Mouse (Mus musculus): Measurements from ENCODE around the gene Aldh1a3.

DNA sequence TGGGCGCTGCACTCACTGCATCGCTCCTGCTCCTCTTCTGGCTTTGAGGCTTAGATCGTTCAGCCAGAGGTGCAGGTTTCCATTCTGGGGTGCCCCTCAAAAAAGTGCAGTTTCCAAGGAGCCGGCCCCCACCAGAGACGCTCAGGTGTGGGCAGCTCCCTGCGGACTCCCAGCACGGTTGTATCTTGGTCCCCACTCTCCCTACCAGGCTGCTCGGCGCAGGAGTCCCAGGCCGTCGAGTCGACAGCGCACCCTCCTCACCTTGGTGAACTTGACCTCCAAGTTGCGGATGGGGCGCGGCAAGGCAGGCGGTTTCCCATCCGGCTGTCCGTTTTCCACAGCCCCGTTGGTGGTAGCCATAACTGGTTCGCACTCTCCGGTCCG is 272 bp downstream of the Aldh1a3 start:
- no peak for TF ChIP-seq EP300 (IDR thresholded peaks at IDR 0.05)
- no peak for TF ChIP-seq CTCF (IDR thresholded peaks at IDR 0.05)

Measured in lung, postnatal 0 days (tissue).